Mouse (Mus musculus) c-Kit-positive CD71-positive TER-119-positive erythroid progenitor cells, embryonic 14.5 days (primary cell): ENCODE measurements at regions not wholly inside any gene's neighbourhood (a gene's known extent, or its start where the extent isn't known, plus 50 kb on each side); places are given as distances from the start of the nearest gene placed in this dataset.

Source experiments
- DNase-seq: peaks from one replicate; pipeline ENCODE4 v3.0.0-alpha.2; 2013; ENCODE audit warnings: low spot score

DNA sequence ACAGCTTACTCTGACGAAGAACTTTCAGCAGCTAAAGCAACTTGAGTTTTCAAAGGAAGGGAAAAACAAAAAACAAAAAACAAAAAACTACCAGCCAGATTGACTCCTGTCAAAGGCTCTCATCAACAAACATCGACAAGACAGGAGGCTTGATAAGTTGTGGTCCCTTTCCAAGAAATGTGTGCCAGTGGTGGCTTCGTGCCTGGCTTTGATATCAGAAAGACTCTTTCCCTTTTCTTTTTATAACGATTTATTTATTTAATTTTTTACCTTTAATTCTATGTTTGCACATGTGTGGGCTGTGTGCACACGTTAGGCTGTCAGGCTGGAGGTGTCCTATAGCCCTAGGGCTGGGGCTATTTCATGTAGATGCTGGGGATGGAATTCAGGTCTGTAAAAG, 60.4 kb downstream of the Dact1 start:
- DNase-seq: no peak

DNA sequence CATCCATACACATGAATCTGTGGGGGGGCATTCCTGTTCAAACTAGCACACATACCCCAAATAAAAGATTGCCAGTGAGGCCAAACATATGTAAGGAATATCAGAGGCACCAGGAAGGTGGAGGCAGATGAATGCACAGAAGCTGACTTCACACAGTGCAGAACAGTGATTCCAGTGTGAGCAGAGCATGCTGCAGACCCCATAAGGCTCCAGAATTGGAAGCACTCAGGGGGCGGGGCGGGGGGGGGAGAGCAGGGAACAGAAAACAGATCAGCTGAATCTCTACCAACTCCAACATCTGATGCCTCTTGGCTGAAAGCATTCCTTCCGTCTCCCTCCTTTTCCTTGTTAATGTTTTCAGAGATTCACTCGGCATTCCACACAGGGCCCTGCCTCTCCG, 62.3 kb downstream of the Dact1 start:
- no peak for DNase-seq

DNA sequence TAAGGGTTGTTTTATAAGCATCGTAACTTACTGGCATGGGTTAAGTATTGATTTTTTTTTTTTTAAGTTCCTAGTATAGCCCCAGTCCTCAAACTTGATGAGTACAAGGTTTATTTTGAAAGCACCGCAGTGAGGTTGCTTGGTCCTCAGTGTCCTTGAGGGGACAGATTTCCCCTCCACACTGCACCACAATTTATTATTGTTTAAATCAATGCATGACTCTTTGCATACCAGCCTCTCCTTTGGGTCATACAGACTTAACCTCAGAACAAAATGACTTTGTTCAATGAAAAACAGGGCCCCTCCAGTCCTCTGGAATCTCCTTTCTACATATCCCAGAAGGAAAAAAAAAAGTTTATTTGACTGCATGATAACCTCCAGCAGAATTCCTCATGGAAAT, 63.9 kb downstream of the Dact1 start:
- no peak for DNase-seq

DNA sequence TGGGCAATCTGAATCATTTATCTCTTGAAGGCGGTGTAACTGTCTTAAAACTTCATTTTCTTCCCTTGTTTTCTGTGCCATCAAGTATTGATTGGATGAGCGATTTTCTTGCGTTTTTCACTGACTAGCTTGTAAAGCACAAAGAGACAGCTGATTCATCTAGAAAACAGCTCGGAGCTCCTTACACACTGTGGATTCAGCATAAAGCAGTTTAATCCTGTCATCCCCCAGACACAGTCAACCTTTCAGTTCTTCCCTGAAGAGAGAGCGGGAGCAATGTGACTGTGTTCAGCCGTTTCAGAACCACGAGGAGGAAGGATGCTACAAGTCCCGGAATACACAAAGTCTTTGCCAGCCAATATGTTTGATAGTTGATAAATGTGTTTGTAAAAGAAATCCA, 66.8 kb downstream of the Dact1 start:
- no peak for DNase-seq

DNA sequence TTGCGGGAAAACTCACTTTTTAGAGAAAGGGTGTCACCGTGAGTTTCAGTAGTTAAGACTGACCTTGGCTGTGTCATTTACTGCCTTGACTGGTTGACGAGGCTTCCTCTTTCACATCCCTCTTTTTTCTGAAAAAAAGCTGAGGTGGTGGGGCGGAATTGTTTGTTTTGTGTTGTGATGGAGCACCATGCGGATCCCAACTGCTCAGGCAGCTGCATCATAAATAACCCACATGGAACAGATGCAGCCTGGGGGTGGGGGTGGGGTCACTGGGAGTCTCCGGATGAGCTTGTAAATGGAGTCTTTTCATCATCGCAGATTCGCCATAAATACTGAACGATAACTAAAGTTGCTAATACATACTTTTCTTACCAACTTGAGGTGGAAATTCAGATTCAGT, 67.3 kb downstream of the Dact1 start:
- DNase-seq: no peak

DNA sequence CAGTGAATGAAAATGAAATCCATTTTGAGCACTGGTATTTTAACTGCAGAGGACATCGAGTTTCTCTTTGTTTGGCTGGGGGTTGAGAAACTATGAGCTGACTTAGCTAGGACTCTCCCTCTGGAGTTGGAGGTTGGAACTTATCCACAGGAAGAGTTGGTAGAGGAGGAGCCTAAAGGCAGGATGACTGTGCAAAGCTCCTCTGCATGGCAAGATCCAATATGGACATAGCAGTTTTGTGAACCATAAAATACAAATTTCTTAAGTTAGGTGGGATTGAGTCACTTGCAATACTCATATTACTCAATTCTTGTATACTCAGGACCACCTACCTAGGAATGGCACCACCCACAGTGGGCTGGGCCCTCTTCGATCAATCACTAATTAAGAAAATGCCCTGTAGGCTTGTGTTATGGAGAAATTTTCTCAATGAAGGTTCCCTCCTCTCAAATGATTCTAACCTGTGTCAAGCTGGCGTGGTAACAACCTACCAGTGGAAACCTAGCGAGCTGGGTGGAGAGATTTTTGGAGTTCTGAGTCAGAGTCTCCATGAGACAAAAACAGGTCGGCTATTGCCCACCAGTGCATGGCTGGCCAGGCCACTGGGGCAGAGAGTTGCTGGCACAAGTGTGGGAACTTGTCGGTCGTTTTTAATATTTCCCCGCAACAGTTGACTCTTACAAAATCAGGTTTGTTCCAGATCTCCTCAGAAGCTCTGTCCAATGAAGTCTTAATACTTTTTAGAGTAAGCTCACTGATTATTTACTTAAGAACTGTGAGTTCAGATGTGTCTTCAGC, 70.1 kb downstream of the Dact1 start:
- no peak for DNase-seq

DNA sequence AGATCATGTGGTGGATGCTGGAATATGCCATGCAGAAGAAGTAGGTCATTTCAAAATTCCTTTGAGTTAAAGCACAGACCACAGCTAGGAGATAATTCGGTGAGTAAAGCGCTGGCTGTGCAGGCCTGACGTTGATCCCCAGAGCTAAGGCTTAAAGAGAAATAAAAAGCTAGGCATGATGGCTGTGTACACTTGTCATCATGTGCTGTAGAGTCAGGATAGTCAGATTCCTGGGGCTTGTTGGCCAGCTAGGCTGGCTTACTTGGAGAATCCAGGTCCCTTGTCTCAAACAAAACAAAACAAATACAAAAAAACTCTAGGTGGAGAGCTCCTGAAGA, 70.7 kb downstream of the Dact1 start:
- no peak for DNase-seq

DNA sequence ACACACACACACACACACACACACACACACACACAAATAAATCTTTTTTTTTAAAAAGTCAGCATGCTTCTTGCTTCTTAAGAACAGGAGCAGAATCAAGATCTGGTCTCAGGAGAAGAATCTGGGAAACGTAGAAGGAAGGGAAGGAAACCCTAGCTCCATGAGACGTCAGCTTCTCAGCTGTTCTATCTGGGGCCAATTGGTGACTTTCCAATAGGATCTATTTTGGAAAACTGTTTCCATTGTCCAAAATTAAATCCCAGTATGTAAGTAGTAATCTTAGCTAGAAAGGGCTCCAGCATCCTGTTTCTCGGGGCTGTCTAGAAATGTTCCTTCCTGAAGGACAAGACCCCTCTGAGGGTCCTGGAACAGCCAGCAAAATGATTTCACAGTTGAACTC, 76.6 kb downstream of the Dact1 start:
- DNase-seq: no peak

DNA sequence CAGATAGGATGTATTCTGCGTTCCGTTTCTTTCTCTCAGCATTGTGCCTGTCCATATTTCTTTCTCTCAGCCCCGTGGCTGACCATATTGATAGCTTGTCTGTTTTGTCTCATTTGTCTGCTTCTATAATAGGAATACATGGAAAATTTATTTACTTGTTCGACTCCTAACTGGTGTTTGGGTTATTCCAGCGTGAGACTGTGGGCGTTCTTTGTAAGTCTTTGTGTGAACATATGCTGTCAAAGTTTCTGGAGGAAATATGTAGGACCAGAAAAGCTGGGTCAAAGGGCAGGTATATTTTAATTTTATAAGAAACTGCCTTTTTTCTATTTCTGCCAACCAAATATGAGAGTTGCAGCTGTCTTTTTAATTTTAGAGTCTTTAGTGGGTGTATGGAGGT, 81.8 kb downstream of the Dact1 start:
- no peak for DNase-seq

DNA sequence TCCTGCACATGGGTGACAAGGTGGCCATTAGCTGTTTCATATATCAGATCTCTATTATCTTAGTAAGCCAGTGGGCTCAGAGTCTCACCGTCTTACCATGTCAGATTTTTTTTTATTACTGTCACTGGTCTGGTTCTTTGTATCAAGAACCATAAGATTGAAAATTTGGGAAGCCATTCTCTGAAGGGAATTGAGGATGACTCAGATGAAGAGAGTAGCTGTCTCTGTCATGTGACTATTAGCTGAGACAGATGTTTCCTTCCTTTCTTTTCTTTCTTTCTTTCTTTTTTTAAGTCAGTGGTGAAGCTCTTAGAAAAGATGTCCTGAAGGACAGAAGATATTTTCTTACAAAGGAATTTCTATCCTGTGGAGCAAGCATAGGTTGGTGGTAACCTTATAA, 84.1 kb downstream of the Dact1 start:
- no peak for DNase-seq

DNA sequence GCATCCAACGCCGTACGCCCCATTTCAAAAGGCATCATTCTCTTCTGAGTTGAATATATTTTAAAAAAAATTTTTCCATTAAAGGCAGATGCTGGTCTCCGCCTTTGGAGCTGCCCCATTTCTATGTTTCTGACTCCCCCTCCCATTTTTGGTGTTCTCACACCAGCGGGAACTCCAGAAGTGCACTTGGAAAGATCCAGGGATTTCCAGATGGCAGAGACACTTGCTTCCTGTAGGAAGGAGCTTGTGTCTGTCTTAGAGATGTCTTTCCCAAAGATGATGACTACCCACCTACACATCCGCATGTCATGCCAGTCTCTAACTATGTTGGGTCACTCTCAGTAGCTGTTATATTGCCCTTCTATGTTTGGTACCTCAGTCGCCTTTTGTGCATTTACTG, 87.8 kb downstream of the Dact1 start:
- DNase-seq: no peak

DNA sequence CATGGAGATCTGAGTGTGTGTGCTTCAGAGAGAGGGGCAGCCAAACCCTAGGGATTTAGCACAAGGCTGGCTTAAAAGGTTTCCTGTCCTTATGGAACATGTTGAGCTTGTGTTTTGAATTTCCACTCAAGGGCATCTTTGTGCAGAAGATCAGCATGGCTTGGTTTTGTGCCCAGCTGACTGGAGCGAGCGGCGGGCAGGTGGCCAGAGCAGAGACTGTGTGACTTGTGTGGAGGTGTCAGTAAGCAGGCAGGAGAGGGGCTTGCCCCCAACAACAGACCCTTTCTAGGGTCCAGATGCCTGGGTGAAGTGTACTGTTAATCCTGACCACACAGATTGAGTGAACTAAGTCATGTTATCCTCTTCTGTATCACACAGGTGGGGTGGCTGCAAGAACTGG, 89.0 kb downstream of the Dact1 start:
- DNase-seq: no peak

DNA sequence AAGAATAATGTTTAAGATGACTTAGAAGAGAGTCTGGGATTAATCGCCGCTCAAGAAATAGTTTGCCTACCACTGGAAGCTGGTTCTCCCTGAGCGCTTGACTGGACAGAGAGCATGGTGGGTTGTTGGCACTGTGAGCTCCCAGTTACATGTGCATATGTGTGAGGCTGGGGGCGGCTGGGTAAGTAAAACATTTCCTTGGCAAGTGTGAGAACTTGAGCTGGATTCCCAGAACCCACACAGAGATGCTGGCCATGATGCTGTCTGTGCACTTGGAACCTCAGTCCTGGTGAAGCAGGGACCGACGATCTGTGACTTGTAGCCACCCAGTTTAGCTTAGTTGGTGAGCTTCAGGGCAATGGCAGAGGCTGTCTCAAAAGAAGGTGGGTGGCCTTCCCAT, 90.5 kb downstream of the Dact1 start:
- no peak for DNase-seq

DNA sequence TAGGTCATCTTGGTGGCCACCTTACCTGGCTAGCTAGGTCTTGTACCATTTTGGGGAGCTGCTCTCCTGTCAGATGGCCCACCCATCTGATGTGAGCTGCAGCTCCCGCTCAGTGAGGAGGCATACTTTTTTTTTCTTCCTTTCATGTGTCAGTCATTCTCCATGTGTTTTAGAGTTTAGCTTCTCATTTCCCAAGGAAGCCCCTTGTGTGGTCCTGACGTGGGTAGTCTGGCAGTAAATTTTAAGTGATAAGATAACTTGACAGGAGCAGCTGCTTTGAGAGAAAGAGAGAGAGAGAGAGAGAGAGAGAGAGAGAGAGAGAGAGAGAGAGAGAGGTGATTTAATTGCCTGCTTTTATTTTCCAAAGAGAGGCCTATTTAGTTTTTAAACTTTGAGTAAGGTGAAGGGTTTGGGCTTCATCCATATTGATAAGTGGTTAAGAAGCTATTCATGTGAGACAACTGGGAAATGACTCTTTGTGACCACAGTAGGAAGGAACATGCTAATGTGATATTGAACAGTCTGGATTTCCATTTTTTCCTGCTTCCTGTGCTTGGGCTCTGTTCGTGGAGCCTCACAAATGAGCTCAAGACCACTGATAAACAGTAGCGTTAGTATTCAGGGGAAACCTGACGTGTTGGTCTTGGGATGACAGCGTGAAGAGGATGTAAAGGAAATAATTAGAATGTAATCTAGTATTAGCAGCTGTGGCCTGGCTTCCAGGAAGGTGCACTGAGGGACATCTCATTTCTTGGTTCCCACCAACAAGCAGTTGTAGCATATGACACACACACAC, 92.1 kb downstream of the Dact1 start:
- no peak for DNase-seq

DNA sequence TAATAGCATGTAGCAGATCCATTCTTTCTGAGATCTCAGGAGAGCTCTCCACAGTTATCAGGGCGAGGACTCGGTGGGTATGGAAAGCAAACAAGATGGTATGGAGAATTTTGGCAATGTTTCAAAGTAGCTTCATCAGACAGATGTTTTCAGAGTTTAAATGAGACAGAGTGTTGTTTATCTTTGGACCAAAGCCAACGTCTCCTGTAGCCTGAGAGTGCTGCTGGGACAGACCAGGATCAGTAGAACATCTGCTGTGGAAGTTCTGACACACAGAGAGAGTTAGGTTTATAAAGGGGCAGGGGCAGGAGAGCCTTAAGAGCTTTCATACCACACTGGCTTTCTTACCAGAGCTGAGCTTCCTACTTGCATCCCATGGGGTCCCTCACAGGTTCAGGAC, 97.6 kb downstream of the Dact1 start:
- no peak for DNase-seq

DNA sequence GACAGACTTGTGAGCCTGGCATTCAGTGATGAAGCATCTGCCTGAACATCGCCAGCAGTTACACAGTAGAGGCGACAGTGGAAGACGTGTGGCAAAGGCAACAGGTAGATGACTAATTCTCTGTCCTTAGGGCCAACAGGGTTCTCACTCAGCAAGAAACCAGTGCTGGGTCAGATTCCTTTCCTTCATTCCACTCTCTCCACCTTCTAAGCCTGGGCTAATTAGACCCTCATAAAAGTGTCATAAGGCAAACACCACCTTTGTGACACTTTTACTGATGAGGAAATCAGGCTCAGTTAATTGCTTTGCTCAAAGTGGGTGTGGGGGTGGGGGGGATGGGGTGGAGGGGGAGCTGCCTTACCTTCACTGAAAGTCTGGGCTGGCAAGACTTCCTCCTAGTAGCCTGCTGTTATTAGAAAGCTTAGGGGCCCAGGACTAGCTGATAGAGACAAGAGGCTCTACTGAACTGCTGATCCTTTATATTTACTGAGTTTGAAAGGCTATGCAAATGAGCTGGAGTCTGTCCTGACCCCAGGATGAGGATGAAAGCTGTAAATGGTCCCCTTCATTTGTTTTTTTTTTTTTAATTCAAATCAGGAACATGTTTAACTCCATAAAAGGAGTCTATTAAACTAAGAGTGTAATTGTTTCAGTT, 98.8 kb downstream of the Dact1 start:
- no peak for DNase-seq

DNA sequence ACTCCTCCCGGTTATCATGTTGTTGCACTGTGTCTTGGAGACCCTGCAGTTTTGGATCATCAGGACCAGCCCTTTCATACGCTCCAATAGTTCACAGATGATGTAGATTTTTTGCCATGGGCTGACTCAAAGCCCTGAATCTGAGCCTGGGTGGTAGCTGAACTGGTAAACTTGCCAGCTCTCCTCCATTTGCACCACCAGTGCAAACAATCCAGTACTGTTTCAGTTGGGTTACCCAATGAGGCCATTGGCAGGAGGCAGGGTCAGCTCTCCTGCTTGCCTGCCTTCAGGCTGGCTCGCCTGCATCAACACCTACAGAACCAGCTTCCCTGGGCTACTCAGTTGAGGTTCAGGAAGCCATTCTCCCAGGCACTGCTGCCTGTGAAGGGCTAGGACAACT, 102.6 kb downstream of the Dact1 start:
- no peak for DNase-seq

DNA sequence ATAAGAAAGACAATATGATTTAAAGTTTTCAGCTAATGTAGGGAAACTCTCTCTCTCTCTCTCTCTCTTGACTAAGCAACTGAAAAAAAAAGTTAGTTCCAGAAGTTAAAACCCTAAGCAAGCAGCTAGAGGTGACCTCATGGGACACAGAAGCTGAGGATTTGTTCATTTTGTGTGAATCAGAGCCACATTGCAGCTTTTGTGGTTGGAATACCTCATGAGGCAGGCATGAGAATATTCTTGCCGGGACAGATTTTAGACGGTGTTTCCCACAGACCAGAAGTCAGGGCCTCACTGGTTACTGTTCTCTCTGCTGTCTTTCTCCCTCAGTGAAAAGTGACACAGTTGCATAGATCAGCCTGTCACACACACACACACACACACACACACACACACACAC, 107.3 kb downstream of the Dact1 start:
- no peak for DNase-seq

DNA sequence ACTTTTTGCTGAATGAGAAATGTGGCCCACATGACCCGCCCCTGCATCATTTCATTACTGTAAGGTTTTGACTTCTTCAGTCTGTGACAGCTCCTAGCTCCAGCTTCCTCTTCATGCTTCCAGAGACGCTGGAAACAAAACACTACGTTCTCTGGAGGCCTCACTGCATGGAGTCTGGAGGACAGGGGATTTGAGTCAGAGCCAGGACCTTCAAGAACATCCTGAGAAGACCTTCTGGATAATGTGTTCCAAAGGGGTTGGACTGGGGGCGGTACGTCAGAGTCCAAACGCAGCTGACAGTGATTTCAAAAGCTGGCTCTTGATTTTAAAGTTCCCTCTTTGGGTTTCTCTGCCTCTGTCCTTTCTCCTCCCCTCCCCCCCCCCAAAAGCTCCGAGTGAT, 108.5 kb downstream of the Dact1 start:
- DNase-seq: no peak

DNA sequence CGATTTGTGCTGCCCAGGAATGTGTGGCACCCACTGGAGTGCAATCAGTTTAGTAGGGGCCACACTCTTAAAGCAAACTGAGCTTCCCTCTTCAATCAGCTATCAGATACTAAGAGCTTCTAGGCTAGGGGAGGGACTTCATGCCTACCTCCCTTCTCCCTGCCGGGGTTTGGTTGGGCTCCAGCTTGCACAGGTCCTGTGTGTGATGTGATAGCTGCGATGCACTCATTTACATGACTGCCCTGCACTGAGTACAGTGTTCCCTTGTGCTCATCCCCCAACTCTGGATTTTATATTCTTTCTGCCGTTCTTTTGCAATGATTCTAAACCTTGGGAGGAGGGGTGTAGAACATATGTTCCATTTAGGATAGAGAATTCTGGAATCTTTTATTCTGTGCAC, 109.5 kb downstream of the Dact1 start:
- no peak for DNase-seq

DNA sequence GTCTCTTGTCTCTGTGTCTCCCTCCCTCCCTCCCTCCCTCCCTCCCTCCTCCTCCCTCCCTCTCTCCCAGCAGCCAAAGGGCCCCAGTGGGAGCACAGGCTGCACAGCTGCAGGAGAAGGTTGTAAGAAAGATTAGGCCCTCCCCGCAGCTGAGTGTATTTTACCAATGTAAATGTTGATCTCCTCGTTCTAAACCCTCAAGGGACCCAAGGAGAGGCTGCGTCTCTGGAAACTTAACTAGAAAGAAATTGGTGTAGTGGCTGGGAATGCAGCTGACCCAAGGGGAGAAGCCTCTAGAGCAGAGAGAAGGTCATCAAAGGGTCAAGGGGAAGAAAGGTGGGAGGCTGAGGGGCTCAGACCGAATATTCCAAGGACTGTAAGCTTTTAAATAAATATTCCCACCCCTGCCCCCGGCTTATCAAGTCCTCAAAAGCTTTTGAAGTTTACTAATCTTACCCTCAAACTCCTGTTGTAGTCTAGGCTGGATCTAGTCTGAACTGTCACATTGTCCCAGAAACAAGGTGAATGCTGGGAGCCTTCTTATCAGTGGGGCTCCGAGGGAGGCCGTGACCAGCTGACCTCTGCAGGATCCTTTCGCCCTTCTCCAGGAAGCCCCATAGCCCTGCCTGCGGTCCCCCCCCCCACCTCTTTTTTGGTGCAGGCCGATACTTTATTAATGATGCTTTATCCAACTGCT, 116.5 kb downstream of the Dact1 start:
- DNase-seq: no peak

DNA sequence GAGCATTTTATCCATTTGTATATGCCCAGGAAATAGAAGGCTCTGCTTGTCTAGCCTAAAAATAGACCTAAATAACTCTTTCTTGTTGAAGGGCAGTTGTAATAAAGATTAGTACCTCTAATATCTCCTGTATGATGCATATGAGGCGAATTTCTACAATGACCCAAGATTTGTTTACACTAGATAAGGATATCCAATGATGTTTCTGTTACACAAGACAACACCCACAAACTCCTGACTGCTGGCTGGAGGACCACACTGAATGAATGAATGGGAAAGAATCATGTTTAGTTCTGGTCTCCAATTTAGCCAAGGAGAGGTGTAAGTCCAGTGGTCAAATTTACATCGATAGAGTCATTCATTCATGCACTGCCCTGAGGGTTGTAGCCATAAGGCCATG, 118.3 kb downstream of the Dact1 start:
- no peak for DNase-seq
